ENCODE assay signal across 8 mouse cellular contexts in genomic region chr8:84936962-84937546, GRCm38 (mm10). TPM values are rescaled to one million over a fixed set of nuclear protein-coding genes. Genes with fewer than 3 reads are reported as not detected.
DNase-seq lines count a peak whose midpoint lies in the region; ATAC-seq and TF ChIP-seq lines count a peak whose summit lies in the region.

Gene Mast1 (minus strand): TSS chr8:84937359.

- TF ChIP-seq CTCF in cerebellum, adult 2 months (IDR thresholded peaks at IDR 0.05; ENCODE audit: borderline replicate concordance, insufficient read depth, low read depth, low read length), result peak; percentile 64
- peak; percentile 63 for TF ChIP-seq CTCF in spleen, adult 2 months (IDR thresholded peaks at IDR 0.05; ENCODE audit: extremely low read depth, insufficient read depth, insufficient read length, insufficient replicate concordance)

- peak within 1 kb of the TSS; percentile 95 for H3K4me3 ChIP-seq in cerebellum, adult 2 months (replicated peaks; ENCODE audit: insufficient read depth, low read depth, low read length)
- peak within 1 kb of the TSS; percentile 83 for H3K4me3 ChIP-seq in forebrain, embryonic 16.5 days (replicated peaks; ENCODE audit: low read length)
- peak within 1 kb of the TSS; percentile 55 for H3K4me3 ChIP-seq in limb, embryonic 10.5 days
- peak within 1 kb of the TSS; percentile 74 for H3K4me3 ChIP-seq in midbrain, embryonic 12.5 days
- peak within 1 kb of the TSS; percentile 47; the same call in 1 of the 2 replicates for H3K4me3 ChIP-seq in spleen, adult 2 months (ENCODE audit: extremely low read depth, insufficient read depth, insufficient read length)

- peak within 1 kb of the TSS; percentile 93 for H3K27ac ChIP-seq in cerebellum, adult 2 months (ENCODE audit: insufficient read depth, low read length)
- H3K27ac ChIP-seq in forebrain, embryonic 16.5 days (ENCODE audit: low read length), result peak within 1 kb of the TSS; percentile 87
- H3K27ac ChIP-seq in limb, embryonic 10.5 days, result peak within 1 kb of the TSS; percentile 26; the same call in 1 of the 2 replicates
- peak within 1 kb of the TSS; percentile 90 for H3K27ac ChIP-seq in midbrain, embryonic 12.5 days (replicated peaks)
- H3K27ac ChIP-seq in spleen, adult 2 months (ENCODE audit: insufficient read depth, low read length), result no peak within 1 kb of the TSS

- peak within 1 kb of the TSS; percentile 93 for H3K9ac ChIP-seq in forebrain, embryonic 16.5 days (replicated peaks; ENCODE audit: low read depth, low read length)
- peak within 1 kb of the TSS; percentile 83 for H3K9ac ChIP-seq in midbrain, embryonic 12.5 days (replicated peaks)

- no peaks in the 10 kb centered on the region for H3K9me3 ChIP-seq in forebrain, embryonic 16.5 days (ENCODE audit: control insufficient read depth, low read length)
- H3K9me3 ChIP-seq in limb, embryonic 10.5 days (replicated peaks), result no peaks in the 10 kb centered on the region
- no peaks in the 10 kb centered on the region for H3K9me3 ChIP-seq in midbrain, embryonic 12.5 days

- H3K36me3 ChIP-seq in forebrain, embryonic 16.5 days (ENCODE audit: control insufficient read depth, insufficient read depth), result no peaks in the 10 kb centered on the region
- no peaks in the 10 kb centered on the region for H3K36me3 ChIP-seq in limb, embryonic 10.5 days
- no peaks in the 10 kb centered on the region for H3K36me3 ChIP-seq in midbrain, embryonic 12.5 days
- no peaks in the 10 kb centered on the region for H3K36me3 ChIP-seq in spleen, adult 2 months (ENCODE audit: control insufficient read depth, insufficient read depth, low read length)

- peak; percentile 81 to 83 for DNase-seq in left cerebral cortex, adult 18-20 months (ENCODE audit: low spot score in 2 of 2)
- no peak for DNase-seq in left cerebral cortex, adult 11 months (ENCODE audit: low spot score)
- peak; percentile 87 for DNase-seq in cerebellum, adult 2 months
- DNase-seq in limb, embryonic 10.5 days (ENCODE audit: low spot score), result peak; percentile 81
- DNase-seq in spleen, adult 2 months (ENCODE audit: low read depth in 1 of 2, low spot score in 2 of 2), result peak in 1 of 2 experiments; percentile 46

- ATAC-seq in forebrain, embryonic 16.5 days, result peak; percentile 73
- ATAC-seq in inflammation-experienced regulatory T-cells, adult 6 months, result peak; percentile 67
- ATAC-seq in midbrain, embryonic 12.5 days (ENCODE audit: low FRiP score, low read depth), result peak; percentile 61

- peak; percentile 52 for TF ChIP-seq POLR2A in cerebellum, adult 2 months (IDR thresholded peaks at IDR 0.05; ENCODE audit: borderline replicate concordance, insufficient read depth, low read length)
- TF ChIP-seq POLR2A in spleen, adult 2 months (IDR thresholded peaks at IDR 0.05; ENCODE audit: low read depth, low read length), result no peak

- under 1% methylated on average over 49 of the region's 50 CpGs for WGBS in cerebellum, adult 2 months
- WGBS in forebrain, embryonic 16.5 days, result 0% methylated on average over 36 of the region's 50 CpGs
- WGBS in limb, embryonic 10.5 days, result 1% methylated on average over 50 of the region's 50 CpGs
- WGBS in midbrain, embryonic 12.5 days, result under 1% methylated on average over 48 of the region's 50 CpGs
- 2% methylated on average over 44 of the region's 50 CpGs for WGBS in spleen, adult 2 months

- no peaks in the 10 kb centered on the region for H3K27me3 ChIP-seq in cerebellum, adult 2 months (ENCODE audit: control insufficient read depth, insufficient read depth, low read length)
- H3K27me3 ChIP-seq in forebrain, embryonic 16.5 days (replicated peaks; ENCODE audit: control insufficient read depth, insufficient read depth, low read length), result no peaks in the 10 kb centered on the region
- H3K27me3 ChIP-seq in limb, embryonic 10.5 days (ENCODE audit: low read depth, poor library complexity, severe bottlenecking), result peaks cover 91% of the 10 kb centered on the region
- H3K27me3 ChIP-seq in midbrain, embryonic 12.5 days, result peaks cover 54% of the 10 kb centered on the region
- H3K27me3 ChIP-seq in spleen, adult 2 months (ENCODE audit: control insufficient read depth, insufficient read depth, low read length), result peaks cover 14% of the 10 kb centered on the region

- H3K4me1 ChIP-seq in cerebellum, adult 2 months (ENCODE audit: control insufficient read depth, insufficient read depth, low read length), result peaks cover 17% of the 10 kb centered on the region
- H3K4me1 ChIP-seq in forebrain, embryonic 16.5 days (replicated peaks; ENCODE audit: control insufficient read depth, insufficient read depth, low read length), result peaks cover 31% of the 10 kb centered on the region
- peaks cover 30% of the 10 kb centered on the region for H3K4me1 ChIP-seq in limb, embryonic 10.5 days
- peaks cover 38% of the 10 kb centered on the region for H3K4me1 ChIP-seq in midbrain, embryonic 12.5 days
- peaks cover 8% of the 10 kb centered on the region; the same call in 1 of the 2 replicates for H3K4me1 ChIP-seq in spleen, adult 2 months (ENCODE audit: control insufficient read depth, insufficient read depth, insufficient read length)

- peak within 1 kb of the TSS; percentile 85 for H3K4me2 ChIP-seq in forebrain, embryonic 16.5 days (ENCODE audit: low read length)
- H3K4me2 ChIP-seq in midbrain, embryonic 12.5 days (replicated peaks), result peak within 1 kb of the TSS; percentile 87

RNA-seq across cellular contexts. Expression of gene Mast1, which starts in this region (rescaled TPM):
- 10 to 100 TPM; 75.6 to 83.6 TPM for total RNA-seq in left cerebral cortex, adult 18-20 months (2021)
- polyA plus RNA-seq in cerebellum, adult 2 months (2012; rRNA removed), result 115 and 129 TPM in 2 replicates
- polyA plus RNA-seq in forebrain, embryonic 16.5 days (2015; fragmentation: Nextera tagmentation; extraction: Ambion mirVana), result 52.4 and 65.8 TPM in 2 replicates
- polyA plus RNA-seq in inflammation-experienced regulatory T-cells, adult 6 months (2017; shearing (Covaris generic)), result 1 to 10 TPM in 2 of 3 experiments, under 1 TPM in 1; 0.84 to 1.5 (median 1.1) TPM
- 0.09 and 0.16 TPM in 2 replicates for polyA plus RNA-seq in limb, embryonic 10.5 days (2016; fragmentation: Nextera tagmentation; extraction: Ambion mirVana)
- 29.3 and 34.3 TPM in 2 replicates for polyA plus RNA-seq in midbrain, embryonic 12.5 days (2016; fragmentation: Nextera tagmentation; extraction: Ambion mirVana)
- 0.70 and 0.74 TPM in 2 replicates for polyA plus RNA-seq in spleen, adult 2 months (2012; rRNA removed)

Comparison
In these comparisons a context has a peak if more than half of its experiments do, and no peak if none do; other contexts are left out.
1. RNA of gene Mast1 (polyA plus RNA-seq): 115 to 129 TPM in cerebellum, adult 2 months, 52.4 to 65.8 TPM in forebrain, embryonic 16.5 days and 29.3 to 34.3 TPM in midbrain, embryonic 12.5 days; 0.84 to 1.5 TPM in inflammation-experienced regulatory T-cells, adult 6 months, 0.70 to 0.74 TPM in spleen, adult 2 months and 0.09 to 0.16 TPM in limb, embryonic 10.5 days; every median in the first group is over 10 times any median in the second.
2. Peak in DNase-seq, H3K4me3 ChIP-seq and H3K27ac ChIP-seq in limb, embryonic 10.5 days; RNA of the gene not detected or under 1 TPM.
3. Peak in every context shown above with its lines, with median percentiles within 50 percentile points of each other: H3K4me3 ChIP-seq and ATAC-seq.